Mouse (Mus musculus) ES-CJ7 (cell line): Measurements from ENCODE around the gene St3gal2.
A peak's percentile ranks its signal among the peaks of the same experiment; 100 is the strongest.
"Not testable (repeated sequence)": the region's sequence is repeated elsewhere in the genome, so short reads cannot be mapped to it uniquely, and the experiment has no call there.

Experiments
- DNase-seq: peaks from one replicate; pipeline ENCODE4 v3.0.0; 2011; ENCODE audit warnings: low read depth, low spot score

The St3gal2 gene

DNA sequence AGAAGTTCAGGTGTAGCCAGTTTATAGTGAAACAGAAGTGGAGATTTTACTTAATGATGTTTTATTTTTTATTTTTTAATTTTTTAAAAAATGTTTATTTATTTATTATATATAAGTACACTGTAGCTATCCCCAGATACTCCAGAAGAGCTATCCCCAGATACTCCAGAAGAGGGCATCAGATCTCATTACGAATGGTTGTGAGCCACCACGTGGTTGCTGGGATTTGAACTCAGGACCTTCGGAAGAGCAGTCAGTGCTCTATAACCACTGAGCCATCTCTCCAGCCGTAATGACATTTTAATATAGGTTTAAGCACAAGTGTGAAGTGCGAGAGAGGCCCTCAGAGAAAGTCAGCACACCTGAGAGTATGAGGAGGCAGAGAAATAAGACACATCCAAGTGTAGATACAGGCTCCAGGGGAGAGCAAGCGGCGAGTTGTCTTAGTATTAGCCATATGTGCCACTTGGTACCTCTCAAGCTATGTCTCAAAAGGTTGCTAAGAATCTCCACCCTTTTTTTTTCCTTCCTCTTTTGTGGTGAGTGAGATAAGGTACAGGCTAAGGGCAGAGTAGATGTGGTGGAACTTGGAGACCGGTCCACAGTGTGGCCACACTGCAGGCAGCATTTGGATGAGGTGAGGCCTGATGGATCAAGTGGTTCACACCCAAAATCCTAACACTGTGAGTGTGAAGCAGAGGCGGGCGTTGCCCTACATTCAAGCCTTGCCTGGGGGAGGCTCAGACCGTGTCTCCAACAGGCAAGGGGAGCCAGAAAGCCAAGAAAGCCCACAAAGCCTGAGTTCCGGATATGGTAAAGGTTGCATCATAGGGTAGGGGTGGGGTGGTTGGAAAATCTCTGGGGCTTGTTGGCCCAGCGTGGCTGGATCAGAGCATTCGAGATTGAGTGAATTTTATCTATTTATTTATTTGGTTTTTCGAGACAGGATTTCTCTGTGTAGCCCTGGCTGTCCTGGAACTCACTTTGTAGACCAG is 7.8 kb upstream of the St3gal2 start:
- no peak for DNase-seq

DNA sequence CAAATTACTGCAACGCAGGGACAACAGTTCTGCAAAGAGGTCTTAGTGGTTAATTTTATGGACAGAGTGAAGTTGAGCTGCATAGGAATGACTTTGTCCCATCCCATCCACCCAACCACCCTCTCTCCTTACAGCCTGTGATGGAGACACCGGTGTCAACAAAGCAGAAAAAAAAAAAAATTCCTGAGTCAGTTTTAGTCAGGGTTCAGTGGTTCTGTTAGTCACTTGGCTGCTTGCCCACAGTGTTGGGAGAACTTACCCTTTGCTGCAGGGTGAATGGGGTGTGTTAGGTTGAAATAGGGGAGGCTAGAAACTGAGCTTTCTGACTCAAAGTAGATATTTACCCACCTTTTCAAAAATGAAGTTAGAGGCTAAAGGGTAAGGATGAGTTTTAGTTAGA is 2.3 kb upstream of the St3gal2 start:
- no peak for DNase-seq

DNA sequence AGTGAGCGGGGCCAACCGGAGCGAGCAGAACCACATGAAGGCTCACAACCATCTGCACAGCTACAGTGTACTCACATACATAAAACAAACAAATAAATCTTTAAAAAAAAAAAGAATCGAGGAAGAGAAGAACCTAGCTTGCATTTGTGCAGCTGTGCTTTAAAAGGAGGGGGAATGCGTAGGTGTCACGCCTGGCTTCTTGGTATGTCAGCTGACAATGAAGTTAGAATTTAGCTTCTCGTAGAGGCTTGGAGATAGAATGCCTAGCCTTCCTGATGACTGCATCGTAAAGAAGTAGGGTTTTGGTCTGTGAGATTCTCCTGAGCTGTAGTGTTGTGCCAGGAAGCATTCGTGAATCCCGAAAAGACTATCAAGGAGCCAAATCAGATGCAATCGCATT is 1.7 kb upstream of the St3gal2 start:
- no peak for DNase-seq

DNA sequence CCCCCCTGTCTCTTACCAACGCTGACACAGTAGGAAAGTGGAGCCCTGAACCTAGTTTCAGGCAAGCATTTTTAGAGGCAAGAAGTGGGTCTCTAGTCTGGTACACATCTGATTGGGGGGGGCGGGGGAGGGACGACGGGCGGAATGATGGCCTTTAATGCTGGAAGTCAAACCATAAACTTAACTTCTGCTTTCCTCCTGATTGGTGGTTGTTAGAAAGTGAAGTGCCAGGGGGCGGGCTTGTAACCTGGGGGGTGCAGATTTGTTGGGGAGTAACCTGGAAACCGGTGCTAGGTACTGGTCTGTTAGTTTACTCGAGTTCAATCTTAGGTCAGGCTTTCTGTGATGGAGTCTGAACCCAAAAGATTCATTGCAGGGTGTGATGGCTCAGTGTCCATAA is 1.3 kb upstream of the St3gal2 start:
- no peak for DNase-seq

DNA sequence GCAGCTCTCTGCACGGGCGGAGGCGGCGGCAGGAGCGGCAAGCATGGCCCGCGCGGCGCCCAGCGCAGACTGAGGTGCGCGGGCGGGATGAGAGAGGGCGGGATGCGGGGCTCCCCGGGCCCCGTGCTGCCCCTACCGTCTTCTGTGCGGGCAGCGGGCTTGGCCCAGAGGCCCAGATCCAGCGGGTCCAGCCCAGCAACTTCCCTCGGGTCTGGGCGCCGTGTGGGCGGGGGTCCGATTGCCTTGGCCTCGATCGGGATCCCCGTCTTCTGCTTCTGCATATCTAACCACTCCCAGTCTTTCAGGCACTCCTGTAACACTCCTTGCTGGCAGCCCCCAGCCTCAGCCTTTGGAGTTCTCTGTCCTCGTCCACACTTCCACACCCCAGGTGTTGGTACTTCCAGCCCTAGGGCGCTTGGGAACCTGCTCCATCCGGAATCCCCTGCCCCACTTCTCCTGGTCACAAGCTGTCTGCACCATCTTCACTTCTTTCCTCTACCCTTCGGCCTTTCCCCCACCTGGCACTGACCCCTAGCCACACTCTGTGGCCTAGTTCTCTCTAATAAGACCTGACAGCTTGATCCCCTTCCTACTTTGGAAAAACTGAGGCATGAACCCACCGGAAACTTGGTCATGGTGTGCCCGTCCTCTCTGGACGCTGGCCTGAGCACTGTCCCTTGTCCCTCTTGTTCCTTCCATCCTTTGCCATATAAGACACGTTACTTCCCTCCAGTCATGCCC is 480 bp downstream of the St3gal2 start:
- DNase-seq = peak; percentile 72

DNA sequence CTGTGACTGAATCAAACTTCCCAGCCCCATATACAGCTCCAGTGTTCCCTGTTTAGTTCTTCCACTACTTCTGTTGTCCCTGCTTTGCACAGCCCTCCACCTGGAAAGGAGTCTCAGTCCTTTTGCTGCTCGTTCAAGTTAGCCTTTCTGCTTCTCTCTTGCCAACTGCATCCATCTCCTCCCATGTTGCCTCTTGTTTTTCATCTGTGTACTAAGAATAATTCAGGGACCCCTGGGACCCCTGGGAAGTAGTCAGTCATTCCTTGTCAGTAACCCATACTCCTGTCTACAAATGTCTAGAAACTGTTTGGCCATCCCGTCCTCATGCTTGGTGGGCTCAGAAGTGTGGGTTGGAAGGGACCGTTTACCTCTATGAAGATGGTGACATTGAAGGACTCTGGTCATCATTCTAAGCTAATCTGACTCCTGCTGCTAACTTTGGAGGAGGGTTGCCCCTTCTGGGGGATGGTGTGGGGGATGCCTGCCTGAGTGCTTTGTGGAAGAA is 1.1 kb downstream of the St3gal2 start:
- DNase-seq = no peak

DNA sequence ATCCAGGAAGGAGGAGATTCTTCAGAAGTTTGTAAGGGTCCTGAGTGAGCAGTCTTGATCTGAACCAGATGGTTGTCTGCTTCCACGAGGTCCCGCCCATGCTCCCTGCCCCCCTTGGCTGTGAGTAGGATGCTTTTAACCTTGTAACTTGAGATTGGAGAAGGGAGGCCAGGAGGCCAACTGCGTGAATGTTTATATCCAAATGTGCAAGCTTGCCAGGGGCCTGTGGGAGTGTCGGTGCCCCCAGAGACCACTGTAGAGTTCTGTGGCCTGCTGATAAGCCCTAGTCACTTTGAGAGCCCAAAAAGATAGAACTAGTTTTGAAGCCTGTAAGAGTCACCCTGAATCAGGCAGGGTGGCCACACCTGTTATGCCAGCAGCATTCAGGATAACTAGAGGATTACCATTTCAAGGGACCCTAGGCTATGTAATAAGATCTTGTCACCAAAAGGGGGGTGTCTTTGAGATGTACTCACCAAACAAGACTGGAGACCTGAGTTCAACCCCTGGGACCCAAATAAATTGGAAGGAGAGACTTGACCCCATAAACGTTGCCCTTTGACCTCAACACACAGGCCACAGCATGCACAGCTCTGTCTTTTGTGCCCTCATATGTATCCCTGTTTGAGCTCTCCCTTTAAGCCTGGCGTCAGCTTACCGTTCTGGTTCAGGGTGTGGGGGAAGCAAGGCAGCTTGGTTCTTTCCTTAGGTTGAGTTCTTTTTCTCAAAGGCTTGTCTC is 1.9 kb downstream of the St3gal2 start:
- DNase-seq = peak; percentile 82

DNA sequence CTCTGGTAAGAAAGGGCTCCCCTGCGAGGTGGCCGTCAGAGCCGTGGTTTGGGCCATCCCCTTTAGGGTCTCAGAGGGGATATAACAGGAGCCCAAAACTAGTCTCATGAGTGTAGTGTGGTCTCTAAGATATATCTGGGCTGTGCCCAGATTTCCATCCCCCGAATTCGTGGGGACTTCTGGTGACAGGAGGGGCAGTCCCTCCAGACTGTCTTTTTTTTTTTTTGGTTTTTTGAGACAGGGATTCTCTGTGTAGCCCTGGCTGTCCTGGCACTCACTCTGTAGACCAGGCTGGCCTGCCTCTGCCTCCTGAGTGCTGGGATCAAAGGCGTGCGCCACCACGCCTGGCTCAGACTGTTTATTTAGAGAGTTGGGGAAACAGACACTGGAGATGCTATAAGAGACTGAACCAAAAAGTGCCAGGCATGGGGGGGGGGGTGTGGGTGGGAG is 6.0 kb downstream of the St3gal2 start:
- DNase-seq = no peak

DNA sequence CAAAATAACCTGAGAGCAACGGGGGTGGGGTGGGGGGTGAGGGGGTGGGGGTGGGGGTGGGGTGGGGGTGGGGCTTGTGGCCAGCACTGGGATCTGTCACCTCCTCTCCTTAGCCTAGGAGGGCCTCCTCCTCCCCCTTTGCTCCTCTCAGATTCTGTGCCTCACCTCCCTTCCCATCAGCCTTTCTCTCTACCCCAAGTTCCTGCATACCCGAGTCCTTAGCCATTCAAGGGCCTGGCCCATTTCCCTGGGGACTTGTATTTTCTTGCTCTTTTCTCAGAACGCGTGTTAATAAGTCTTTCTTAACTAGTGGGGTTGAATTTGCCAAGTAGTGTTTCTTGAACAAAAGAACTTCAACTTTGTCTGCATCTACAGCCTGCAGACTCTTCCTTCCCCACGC is 7.0 kb downstream of the St3gal2 start:
- no peak for DNase-seq

DNA sequence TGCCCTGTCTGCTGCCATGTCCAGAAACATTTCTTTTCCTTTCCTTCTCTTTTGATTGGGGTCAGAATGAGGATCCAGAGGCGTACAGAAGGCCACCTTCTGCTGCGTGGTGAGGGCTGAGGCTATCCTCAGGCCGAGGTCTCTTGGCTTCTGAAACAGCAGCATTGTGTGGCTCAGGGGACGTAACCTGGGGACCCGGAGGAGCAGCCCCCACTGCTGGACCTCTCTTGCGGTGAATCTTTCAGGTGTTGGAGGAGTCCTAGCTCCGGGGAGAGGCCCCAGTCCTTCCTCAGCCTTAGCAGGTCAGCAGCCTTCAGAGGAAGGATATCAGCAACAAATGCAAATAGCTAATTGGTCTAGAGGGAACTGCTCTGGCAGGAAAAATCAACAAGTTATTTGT is 8.7 kb downstream of the St3gal2 start:
- DNase-seq = no peak

DNA sequence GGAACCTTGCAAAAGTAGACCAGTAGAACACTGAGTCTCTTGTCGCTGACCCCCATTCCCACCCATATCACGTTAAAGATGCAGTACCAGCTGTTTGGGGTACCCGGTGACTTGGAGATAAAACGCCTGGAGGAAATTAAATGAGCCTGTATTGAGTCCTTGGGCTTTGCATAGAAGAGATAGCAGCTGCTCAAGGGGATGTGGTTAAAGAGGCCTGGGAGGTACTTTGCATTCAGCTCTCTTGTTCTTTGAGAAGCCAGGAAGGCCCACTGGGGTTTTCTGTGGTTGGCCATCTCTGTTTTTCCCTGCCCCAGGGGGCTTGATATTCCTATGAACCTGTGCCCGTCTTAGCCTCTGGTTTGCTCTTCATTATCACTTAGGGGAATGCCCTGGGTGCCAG is 9.3 kb downstream of the St3gal2 start:
- DNase-seq = no peak

DNA sequence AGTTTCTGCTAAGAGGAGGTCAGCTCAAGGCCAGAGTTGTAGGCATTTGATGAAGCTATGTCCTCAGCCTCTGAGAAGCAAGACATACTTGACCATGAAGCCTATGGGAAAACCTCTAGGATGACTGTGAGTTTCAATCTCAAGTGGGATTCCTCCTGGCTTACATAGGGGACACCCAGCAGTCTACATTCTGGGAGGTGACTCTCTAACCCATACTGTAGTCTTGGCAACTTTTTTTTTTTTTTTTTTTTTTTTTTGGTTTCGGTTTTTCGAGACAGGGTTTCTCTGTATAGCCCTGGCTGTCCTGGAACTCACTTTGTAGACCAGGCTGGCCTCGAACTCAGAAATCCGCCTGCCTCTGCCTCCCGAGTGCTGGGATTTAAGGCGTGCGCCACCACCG is 9.9 kb downstream of the St3gal2 start:
- not testable (repeated sequence) for DNase-seq

DNA sequence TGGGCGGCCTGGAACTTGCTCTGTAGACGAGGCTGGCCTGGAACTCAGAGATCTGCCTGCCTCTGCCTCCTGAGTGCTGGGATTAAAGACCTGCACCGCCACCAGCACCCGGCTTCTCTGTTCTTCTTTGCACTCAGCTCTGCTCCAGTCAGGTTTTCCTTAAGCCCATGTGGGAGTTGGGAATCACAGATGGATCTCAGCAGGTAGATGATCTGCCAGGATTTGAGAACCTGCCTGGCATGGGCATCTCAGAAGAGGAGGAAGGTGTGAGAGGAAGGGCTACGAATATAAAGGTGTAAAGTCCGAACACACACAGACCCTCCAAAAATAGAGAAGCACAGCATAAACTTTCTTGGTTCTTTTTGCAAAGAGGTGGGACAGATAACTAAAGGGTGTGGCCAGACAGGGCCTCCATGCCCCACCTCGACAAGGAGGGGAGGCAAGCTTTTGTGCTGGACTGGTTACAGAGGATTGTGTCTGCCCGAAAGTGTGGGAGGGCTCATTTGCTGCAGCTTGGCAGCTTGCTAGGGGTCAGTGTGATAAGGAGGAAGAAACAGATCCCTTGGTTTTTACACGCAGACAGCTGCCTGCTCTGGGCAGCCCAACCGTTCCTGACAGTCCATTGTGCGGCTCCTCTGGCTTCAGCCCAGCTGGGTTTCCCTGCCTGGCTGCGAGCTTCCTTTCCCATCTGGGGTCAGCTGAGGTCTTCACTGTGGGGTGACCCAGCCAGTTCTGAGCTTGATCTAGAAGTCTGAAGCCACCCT is 11.6 kb downstream of the St3gal2 start:
- no peak for DNase-seq

DNA sequence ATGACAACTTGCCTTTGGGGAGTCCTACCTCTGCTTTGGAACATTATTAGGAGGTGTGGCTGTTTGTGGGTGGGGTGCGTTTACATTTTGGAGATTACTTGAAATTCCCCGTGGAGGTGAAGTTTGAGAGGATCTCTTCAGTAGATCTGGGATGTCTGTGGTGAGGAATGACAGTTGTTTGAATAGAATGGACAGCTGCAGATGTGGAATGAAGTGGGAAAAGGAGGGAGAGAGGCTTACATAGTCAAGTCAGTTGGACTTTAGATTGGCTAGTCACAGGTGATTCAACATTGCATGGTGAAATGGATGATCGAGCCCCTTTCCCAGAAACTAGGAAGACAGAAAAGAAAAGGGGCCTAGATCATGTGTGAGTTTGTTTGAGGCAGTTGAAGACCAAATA is 12.7 kb downstream of the St3gal2 start:
- no peak for DNase-seq

DNA sequence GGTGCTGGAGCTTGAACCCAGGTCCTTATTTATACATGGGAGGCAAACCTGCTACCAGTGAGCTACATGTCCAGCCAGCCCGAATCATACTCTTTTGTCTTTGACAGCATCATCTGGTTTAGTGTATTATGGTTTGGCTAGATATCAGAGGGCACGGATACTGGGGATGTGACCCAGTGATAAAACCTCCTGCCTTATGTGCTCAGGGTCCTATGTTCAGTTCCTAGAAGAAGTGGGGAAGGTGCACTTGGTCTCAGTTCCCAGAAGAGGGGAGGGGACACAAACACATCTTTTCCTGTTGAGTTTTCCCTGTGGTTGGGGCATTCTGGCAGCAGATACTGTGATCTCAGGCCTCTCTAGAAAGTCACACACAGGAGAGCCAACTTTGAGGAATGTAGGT is 13.6 kb downstream of the St3gal2 start:
- DNase-seq = no peak

DNA sequence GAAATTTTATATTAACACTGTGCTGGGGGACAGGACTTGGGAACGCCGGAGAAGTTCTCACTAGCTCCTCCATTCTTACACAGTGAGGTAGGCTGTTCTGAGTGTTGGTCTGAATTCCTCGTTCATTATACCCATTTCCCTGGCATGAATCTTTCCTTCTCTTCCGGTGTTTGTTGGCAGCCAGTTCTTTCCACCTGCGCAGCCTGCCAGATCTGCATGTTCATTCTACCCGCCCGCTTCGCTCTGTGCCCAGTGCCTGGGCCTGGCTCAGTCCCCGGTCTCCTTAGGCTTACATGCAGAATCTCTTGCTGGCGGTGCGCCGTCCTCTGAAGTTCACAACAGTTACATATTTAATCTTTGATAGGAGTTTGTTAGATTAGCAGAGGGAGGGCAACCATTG is 16.5 kb downstream of the St3gal2 start:
- no peak for DNase-seq

DNA sequence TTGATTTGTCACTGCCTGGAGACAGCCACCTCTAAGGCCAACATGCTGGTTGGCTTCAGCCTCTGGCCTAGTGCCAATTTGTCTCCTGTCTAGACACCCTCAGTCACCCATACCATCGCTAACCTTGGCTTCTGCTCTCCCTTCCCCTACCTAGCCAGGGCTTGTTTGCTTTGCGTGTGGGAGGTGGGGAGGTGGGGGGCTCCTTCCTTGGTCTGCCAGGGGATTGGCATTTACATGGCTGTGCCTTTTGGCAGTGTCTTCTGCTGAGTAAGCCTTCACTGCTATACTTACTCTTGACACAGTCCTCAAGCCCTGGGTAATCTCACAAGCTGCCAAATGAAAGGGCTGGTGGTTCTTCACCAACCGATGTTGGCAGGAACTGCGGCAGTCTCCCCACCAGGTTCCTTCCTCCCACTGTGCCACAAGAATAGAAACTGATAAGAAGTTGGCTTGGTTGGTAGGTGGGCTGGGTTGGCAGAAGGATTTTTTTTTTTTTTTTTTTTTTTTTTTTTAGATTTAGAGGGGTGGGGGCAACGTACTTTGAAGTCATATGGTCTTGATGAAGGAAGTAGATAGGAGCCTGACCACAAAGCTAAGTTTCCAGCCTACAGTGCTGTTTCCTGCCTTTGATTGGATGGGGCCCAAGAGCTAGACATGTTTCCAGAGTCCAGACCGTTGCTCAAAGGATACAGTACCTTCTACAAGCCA is 19.3 kb downstream of the St3gal2 start:
- DNase-seq = no peak

DNA sequence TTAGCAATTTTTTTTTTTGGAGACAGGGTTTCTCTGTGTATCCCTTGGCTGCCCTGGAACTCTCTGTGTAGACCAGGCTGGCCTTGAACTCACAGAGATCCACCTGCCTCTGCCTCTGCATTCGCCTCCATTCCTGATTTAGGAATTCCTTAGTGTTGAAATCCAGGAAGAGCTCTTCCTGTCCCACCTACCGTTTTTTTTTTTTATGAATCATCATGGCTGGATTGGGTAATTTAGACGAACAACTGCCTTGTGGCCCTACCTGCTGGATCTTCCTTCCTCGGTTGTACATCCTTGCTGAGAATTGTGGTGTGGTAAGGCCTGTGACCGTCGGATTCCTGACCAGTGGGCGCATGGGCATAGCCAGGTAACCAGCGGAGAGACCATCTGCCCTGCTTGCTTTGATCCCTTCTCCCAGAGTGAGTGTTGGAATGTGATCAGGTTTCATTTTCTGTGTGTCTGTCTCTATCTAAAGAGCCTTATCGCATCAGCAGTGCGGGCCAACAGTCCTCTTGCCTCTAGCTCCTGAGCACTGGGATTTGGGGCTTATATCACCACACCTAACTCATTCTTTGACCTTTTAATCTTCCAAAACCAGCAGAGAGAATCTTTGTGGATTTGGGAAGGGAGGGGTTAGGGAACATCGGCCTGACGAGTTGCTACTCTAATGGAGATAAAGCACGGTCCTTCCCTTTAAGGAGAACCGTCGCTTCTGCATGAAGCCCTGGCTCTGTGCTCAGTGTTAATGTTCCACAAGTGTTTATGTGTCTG is 21.1 kb downstream of the St3gal2 start:
- no peak for DNase-seq

DNA sequence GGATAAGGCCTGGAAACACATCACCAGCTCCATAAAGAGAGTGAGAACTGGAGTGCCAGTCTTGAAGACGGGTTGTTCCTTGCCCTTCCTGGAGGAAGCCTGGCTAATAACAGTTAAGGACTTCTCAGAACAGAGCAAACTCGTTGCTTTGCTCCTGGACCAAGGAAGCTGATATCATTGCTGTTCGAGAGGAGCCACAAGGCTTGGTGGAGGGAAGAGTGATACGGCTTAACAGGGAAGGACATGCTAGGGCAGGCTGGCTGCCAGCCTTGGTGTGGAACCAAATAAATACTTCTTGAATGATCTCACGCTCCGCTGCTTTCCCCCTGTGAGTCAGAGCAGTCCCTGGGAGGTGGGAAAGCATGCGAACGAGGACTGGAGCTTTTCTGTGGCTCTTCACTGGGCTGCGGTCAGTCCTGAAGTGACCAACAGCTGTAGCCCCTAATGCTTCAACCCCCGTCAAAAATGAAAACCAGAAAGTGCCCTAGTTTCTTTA is 21.8 kb downstream of the St3gal2 start:
- DNase-seq = no peak
